Mouse (Mus musculus): Measurements from ENCODE around the gene Sdc4.

DNA sequence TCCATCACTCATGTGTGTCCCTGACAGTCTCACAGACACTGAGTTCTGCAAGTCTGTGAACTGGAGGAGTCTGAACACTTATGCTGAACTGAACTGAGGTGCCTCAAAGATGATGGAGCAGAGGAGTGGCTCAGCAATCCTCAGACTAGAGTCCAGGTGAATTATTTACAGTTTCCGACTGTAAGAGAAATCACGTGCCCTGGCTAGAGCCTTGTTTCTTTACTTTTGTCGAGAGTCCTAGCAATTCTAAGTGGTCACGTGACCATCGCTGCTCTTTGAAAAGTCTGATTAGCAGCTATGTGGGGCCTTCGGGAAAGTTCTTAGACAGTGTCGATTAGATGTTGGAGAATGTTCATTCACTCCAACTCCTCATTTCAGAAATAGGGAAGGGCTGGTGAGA is 14.3 kb upstream of the Sdc4 start:
- TF ChIP-seq GATA1 (IDR thresholded peaks at IDR 0.05; ENCODE audit: low read length) = no peak
- no peak for TF ChIP-seq TAL1 (IDR thresholded peaks at IDR 0.05; ENCODE audit: low read length)
